Mouse (Mus musculus): ENCODE measurements at regions not wholly inside any gene's neighbourhood (a gene's known extent, or its start where the extent isn't known, plus 50 kb on each side); places are given as distances from the start of the nearest gene placed in this dataset.

DNA sequence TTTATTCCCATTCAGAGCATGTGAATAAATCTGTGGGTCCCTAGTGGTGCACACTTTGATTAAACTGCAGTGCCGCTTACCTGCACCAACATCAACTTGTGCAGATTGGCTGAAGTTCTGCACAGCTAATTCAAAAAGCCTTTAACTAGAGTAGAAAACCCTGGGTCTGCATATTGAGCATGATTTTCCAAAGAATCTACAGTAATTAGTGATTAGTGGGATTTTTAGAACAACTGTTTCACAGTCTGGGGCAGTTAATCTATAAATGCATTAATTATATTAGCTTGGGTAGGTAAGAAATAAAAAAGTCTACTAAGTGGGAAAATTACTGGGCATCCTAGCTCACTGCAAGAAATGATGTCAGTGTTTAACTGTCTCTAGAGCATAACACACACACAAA lies 50.2 kb upstream of the Gm4737 start:
- H3K4me1 ChIP-seq (ENCODE audit: control insufficient read depth in 2 of 2, insufficient read depth in 2 of 2, low read length in 2 of 2), result no peaks in the 10 kb centered on the region
- H3K9ac ChIP-seq (ENCODE audit: low read length), result no peak overlapping the region
- H3K4me2 ChIP-seq (ENCODE audit: low read length), result no peak overlapping the region
- no peak overlapping the region for H3K4me3 ChIP-seq (ENCODE audit: control insufficient read depth in 1 of 2, insufficient read depth in 1 of 2, low read depth in 1 of 2, low read length in 2 of 2)
- H3K27ac ChIP-seq (replicated peaks in 1 of 2; ENCODE audit: control insufficient read depth in 1 of 2, insufficient read depth in 1 of 2, low read depth in 2 of 2, low read length in 2 of 2), result no peak overlapping the region
- no peaks in the 10 kb centered on the region for H3K36me3 ChIP-seq (ENCODE audit: control insufficient read depth, insufficient read depth, low read length)
- 98% methylated on average over 1 of the region's 1 CpGs for WGBS
- H3K9me3 ChIP-seq (ENCODE audit: control insufficient read depth, low read length), result no peaks in the 10 kb centered on the region
- H3K27me3 ChIP-seq (ENCODE audit: control insufficient read depth, insufficient read depth, low read length), result no peaks in the 10 kb centered on the region
- ATAC-seq (ENCODE audit: insufficient number of reproducible peaks, insufficient read depth, low FRiP score, low read depth), result no peak
